Mouse (Mus musculus): ENCODE measurements around the gene Oxct1. TPM values are rescaled to one million over a fixed set of nuclear protein-coding genes. Genes with fewer than 3 reads are reported as not detected.

Gene Oxct1
- 14.3 and 16.2 TPM in 2 replicates for polyA plus RNA-seq (2015; fragmentation: Nextera tagmentation; extraction: Ambion mirVana)

- peak within 1 kb of the TSS; percentile 97 for H3K4me2 ChIP-seq (ENCODE audit: low read depth, low read length)
- H3K4me1 ChIP-seq (ENCODE audit: insufficient read depth) = peaks cover 3% of the 10 kb centered on the region
- no peaks in the 10 kb centered on the region for H3K27me3 ChIP-seq (ENCODE audit: insufficient read depth, low read length)
- ATAC-seq = peak; percentile 86
- H3K27ac ChIP-seq (ENCODE audit: low read depth) = peak within 1 kb of the TSS; percentile 76
- peak; percentile 80 for DNase-seq
- H3K9me3 ChIP-seq (ENCODE audit: low read length) = no peaks in the 10 kb centered on the region
- peak within 1 kb of the TSS; percentile 78 for H3K4me3 ChIP-seq (ENCODE audit: low read depth, low read length)
- TF ChIP-seq CTCF (IDR thresholded peaks at IDR 0.05; ENCODE audit: low read depth) (peak; percentile 63), EP300 (IDR thresholded peaks at IDR 0.05; ENCODE audit: low read depth) (no peak)
- peak within 1 kb of the TSS; percentile 68 for H3K9ac ChIP-seq (replicated peaks)
- 4% methylated on average over 44 of the region's 45 CpGs for WGBS (ENCODE audit: insufficient replicate concordance)
- H3K36me3 ChIP-seq (replicated peaks; ENCODE audit: insufficient read depth, low read length) = no peaks in the 10 kb centered on the region
These were observed at the start of gene Oxct1 for GRCm38 (mm10) chr15:4026231-4026773. Gene Oxct1 (plus strand): TSS chr15:4026383.

GRCm38 (mm10) chr15:3978279-3978678, 47.9 kb upstream of the Oxct1 start:
- 78% methylated on average over 2 of the region's 2 CpGs for WGBS (ENCODE audit: insufficient replicate concordance)

GRCm38 (mm10) chr15:3979061-3979848, 46.9 kb upstream of the Oxct1 start, which contains the start of gene Fbxo4:
Gene Fbxo4 (minus strand): TSS chr15:3979573.
- TF ChIP-seq CTCF (IDR thresholded peaks at IDR 0.05; ENCODE audit: low read depth) = no peak
- TF ChIP-seq EP300 (IDR thresholded peaks at IDR 0.05; ENCODE audit: low read depth) = no peak
- no peaks in the 10 kb centered on the region for H3K9me3 ChIP-seq (ENCODE audit: low read length)
- H3K27me3 ChIP-seq (ENCODE audit: insufficient read depth, low read length) = no peaks in the 10 kb centered on the region
- H3K4me3 ChIP-seq (ENCODE audit: low read depth, low read length) = peak within 1 kb of the TSS; percentile 70
- H3K9ac ChIP-seq (replicated peaks) = peak within 1 kb of the TSS; percentile 92
- under 1% methylated on average over 61 of the region's 61 CpGs for WGBS (ENCODE audit: insufficient replicate concordance)
- peaks cover 8% of the 10 kb centered on the region for H3K4me1 ChIP-seq (ENCODE audit: insufficient read depth)
- peak within 1 kb of the TSS; percentile 99 for H3K27ac ChIP-seq (ENCODE audit: low read depth)
- ATAC-seq = peak; percentile 98
- peak within 1 kb of the TSS; percentile 82 for H3K4me2 ChIP-seq (ENCODE audit: low read depth, low read length)
- peak; percentile 83 for DNase-seq
- H3K36me3 ChIP-seq (replicated peaks; ENCODE audit: insufficient read depth, low read length) = peaks cover 11% of the 10 kb centered on the region

More at GRCm38 (mm10) chr15:3978279-3978678, 47.9 kb upstream of the Oxct1 start:
- H3K36me3 ChIP-seq (replicated peaks; ENCODE audit: insufficient read depth, low read length) = peaks cover 4% of the 10 kb centered on the region; the same call in 1 of the 2 replicates
- TF ChIP-seq EP300 (IDR thresholded peaks at IDR 0.05; ENCODE audit: low read depth) (no peak), CTCF (IDR thresholded peaks at IDR 0.05; ENCODE audit: low read depth) (0 out of 2 replicates have a peak, but pooled peaks have one; percentile 13)
- H3K9me3 ChIP-seq (ENCODE audit: low read length) = no peaks in the 10 kb centered on the region
- no peak overlapping the region for H3K4me3 ChIP-seq (ENCODE audit: low read depth, low read length)
- H3K4me2 ChIP-seq (ENCODE audit: low read depth, low read length) = peak overlapping the region; percentile 82; the same call in 1 of the 2 replicates
- H3K27me3 ChIP-seq (ENCODE audit: insufficient read depth, low read length) = no peaks in the 10 kb centered on the region
- H3K9ac ChIP-seq (replicated peaks) = no peak overlapping the region
- H3K4me1 ChIP-seq (ENCODE audit: insufficient read depth) = peaks cover 8% of the 10 kb centered on the region
- DNase-seq = no peak
- no peak overlapping the region for H3K27ac ChIP-seq (ENCODE audit: low read depth)
- no peak for ATAC-seq

GRCm38 (mm10) chr15:3979871-3980270, 46.3 kb upstream of the Oxct1 start:
- peak overlapping the region; percentile 99 for H3K27ac ChIP-seq (ENCODE audit: low read depth)

GRCm38 (mm10) chr15:3982732-3983131, 43.5 kb upstream of the Oxct1 start:
- H3K9me3 ChIP-seq (ENCODE audit: low read length) = no peaks in the 10 kb centered on the region
- 56% methylated on average over 5 of the region's 5 CpGs for WGBS (ENCODE audit: insufficient replicate concordance)
- TF ChIP-seq EP300 (IDR thresholded peaks at IDR 0.05; ENCODE audit: low read depth) (no peak), CTCF (IDR thresholded peaks at IDR 0.05; ENCODE audit: low read depth) (no peak)
- H3K27me3 ChIP-seq (ENCODE audit: insufficient read depth, low read length) = no peaks in the 10 kb centered on the region
- peaks cover 32% of the 10 kb centered on the region for H3K36me3 ChIP-seq (replicated peaks; ENCODE audit: insufficient read depth, low read length)
- peaks cover 8% of the 10 kb centered on the region for H3K4me1 ChIP-seq (ENCODE audit: insufficient read depth)
- no peak for DNase-seq
- H3K4me2 ChIP-seq (ENCODE audit: low read depth, low read length) = no peak overlapping the region
- no peak overlapping the region for H3K9ac ChIP-seq (replicated peaks)
- no peak overlapping the region for H3K27ac ChIP-seq (ENCODE audit: low read depth)
- no peak overlapping the region for H3K4me3 ChIP-seq (ENCODE audit: low read depth, low read length)
- ATAC-seq = no peak

More at GRCm38 (mm10) chr15:3979871-3980270, 46.3 kb upstream of the Oxct1 start:
- H3K9me3 ChIP-seq (ENCODE audit: low read length) = no peaks in the 10 kb centered on the region
- no peaks in the 10 kb centered on the region for H3K27me3 ChIP-seq (ENCODE audit: insufficient read depth, low read length)
- peaks cover 14% of the 10 kb centered on the region for H3K36me3 ChIP-seq (replicated peaks; ENCODE audit: insufficient read depth, low read length)
- 56% methylated on average over 3 of the region's 3 CpGs for WGBS (ENCODE audit: insufficient replicate concordance)
- peak overlapping the region; percentile 70 for H3K4me3 ChIP-seq (ENCODE audit: low read depth, low read length)
- ATAC-seq = peak; percentile 56
- H3K4me2 ChIP-seq (ENCODE audit: low read depth, low read length) = peak overlapping the region; percentile 82
- TF ChIP-seq EP300 (IDR thresholded peaks at IDR 0.05; ENCODE audit: low read depth) (peak; percentile 20; the same call in 1 of the 2 replicates), CTCF (IDR thresholded peaks at IDR 0.05; ENCODE audit: low read depth) (no peak)
- H3K9ac ChIP-seq (replicated peaks) = peak overlapping the region; percentile 92
- no peak for DNase-seq
- H3K4me1 ChIP-seq (ENCODE audit: insufficient read depth) = peaks cover 8% of the 10 kb centered on the region

- H3K27me3 ChIP-seq (ENCODE audit: insufficient read depth, low read length) = no peaks in the 10 kb centered on the region
- peaks cover 40% of the 10 kb centered on the region for H3K36me3 ChIP-seq (replicated peaks; ENCODE audit: insufficient read depth, low read length)
- WGBS (ENCODE audit: insufficient replicate concordance) = 77% methylated on average over 2 of the region's 2 CpGs
- no peak for TF ChIP-seq CTCF (IDR thresholded peaks at IDR 0.05; ENCODE audit: low read depth)
- no peak for TF ChIP-seq EP300 (IDR thresholded peaks at IDR 0.05; ENCODE audit: low read depth)
- no peak overlapping the region for H3K4me3 ChIP-seq (ENCODE audit: low read depth, low read length)
- ATAC-seq = no peak
- H3K9ac ChIP-seq (replicated peaks) = no peak overlapping the region
- H3K27ac ChIP-seq (ENCODE audit: low read depth) = no peak overlapping the region
- no peak for DNase-seq
- H3K4me1 ChIP-seq (ENCODE audit: insufficient read depth) = peaks cover 3% of the 10 kb centered on the region
- no peak overlapping the region for H3K4me2 ChIP-seq (ENCODE audit: low read depth, low read length)
- no peaks in the 10 kb centered on the region for H3K9me3 ChIP-seq (ENCODE audit: low read length)
These were observed 41.3 kb upstream of the Oxct1 start for GRCm38 (mm10) chr15:3984876-3985275.
